Mouse (Mus musculus): ENCODE measurements around the gene Zc3h12a.

Zc3h12a gene

DNA sequence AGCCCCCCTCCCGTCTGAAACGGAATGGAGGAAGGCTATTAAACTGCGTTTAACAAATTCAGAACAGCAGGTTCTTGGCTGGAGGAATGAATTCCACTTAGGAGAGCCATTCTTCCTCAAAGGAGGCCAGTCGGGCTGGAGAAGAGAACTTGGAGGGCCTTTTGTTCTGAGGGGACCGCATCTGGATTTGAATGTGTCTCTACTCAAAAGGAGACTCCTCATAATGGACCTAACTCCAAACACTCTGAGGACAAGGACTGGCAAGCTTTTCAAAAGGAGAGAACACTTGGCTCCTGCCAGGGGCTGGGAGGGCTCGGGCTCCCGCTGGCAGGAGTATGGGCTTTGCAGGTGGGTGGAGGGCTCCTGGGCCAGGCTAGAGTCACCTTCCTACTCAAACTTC, 17.0 kb upstream of the Zc3h12a start:
- no peak for DNase-seq (ENCODE audit: low read depth, low spot score)

DNA sequence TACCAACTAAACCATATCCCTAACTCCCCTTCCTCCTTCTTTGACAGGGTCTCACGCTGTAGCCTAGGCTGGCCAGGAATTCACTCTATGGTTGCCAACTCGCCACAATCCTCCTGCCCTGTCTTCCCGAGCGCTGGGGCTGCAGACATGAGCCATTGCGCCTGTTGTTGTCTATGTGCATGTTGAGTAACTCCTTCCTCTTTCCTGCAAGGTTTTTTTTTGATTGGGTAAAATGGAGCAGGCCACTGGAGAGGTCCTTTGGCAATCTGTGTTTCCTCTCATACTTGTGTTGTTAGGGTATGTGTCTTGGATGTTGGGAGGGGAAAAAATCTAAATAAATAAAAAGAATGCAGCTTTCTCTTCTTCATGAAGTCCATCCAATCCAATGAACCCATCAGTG, 16.6 kb upstream of the Zc3h12a start:
- no peak for DNase-seq (ENCODE audit: low read depth, low spot score)

DNA sequence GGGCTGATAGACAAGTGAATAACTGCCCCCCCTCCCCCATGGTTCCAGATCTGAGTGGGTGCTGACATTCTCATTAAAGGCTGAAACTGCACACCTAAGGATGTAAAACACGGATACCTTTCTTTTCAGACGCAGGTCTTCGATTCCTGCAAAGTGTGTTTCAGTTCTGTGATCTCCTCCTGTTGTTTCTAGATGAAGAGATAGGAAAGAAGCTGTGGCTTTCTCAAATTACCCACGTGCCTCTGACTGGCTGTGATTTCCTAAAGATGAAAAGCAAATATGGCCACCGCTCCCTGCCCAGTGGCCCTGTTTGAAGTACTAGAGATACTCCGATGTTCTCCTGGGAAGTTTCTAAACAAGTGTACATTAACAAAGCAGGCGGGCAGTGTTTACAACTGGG, 10.7 kb upstream of the Zc3h12a start:
- DNase-seq (ENCODE audit: low read depth, low spot score), result no peak

DNA sequence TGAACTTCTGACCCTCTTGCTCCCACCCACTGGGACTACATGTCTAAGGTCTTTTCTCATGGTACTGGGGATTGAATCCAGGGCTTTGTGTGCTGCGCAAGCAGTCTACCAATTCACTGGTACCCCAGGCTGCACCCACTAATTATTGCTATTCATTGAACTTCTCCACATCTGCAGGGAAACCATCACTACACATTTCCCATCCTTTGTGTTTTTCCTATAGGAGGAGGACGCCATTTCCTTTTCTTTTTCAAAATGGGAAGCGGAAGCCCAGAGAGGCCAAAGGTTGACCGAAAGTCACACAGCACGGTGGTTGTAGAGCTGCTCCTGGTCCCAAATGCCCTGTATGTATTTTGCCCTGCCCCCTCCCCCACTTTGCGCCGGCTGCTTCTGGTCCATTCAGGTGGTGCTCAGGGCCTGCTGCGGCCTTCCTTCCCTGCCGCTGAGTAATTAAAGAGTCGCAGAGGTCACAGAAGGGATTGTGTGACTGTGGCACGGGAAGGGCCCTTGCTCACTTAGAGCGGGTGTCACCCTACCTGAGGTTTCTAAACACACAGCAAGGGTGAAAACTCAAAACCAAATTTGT, 8.8 kb upstream of the Zc3h12a start:
- DNase-seq (ENCODE audit: low read depth, low spot score), result no peak

GRCm38 (mm10) chr4:125135076-125135855, 7.6 kb upstream of the Zc3h12a start:
- no peak for DNase-seq (ENCODE audit: low read depth, low spot score)

DNA sequence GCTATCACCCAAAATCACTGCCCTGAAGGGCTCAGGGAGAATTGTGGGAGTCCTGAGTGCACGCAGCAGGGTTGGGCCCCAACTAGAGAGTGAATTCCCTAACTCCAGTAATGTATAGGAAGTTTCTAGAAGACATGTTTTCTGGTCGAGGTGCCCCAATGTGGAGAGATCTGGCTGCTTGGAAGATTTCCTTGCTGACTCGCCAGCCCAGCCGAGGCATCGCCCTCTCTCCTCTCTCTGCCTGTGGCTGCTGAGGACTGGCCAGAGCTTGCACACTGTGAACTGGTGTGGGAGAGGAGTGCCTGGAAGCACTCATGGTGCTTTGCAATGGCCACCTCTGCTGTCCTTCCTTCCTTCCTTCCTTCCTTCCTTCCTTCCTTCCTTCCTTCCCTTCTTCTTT, 7.0 kb upstream of the Zc3h12a start:
- no peak for DNase-seq (ENCODE audit: low read depth, low spot score)

DNA sequence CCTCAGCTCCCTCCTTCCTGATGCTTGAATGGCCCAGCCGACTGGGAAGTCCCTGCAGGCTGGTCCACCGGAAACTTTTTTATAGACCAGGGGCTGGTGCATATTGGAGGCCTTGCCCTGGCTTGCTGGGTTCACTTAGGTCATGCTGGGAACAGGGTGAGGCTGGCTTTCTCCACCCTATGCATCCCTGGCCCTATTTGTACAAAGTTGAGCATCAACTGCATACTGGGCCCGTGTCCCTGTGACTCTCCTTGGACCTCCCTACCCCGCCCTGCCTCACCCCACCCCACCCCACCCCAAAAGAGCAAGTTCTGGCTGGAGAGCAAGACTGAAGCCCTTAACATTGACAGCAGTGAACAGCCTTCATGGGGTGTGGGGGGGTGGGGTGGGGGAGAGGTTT, 6.6 kb upstream of the Zc3h12a start:
- no peak for DNase-seq (ENCODE audit: low read depth, low spot score)

- DNase-seq (ENCODE audit: low read depth, low spot score), result peak; percentile 28
These were observed 4.8 kb upstream of the Zc3h12a start for GRCm38 (mm10) chr4:125132394-125132793.

- DNase-seq (ENCODE audit: low read depth, low spot score), result no peak
These were observed 3.9 kb upstream of the Zc3h12a start for GRCm38 (mm10) chr4:125131493-125131892.

GRCm38 (mm10) chr4:125126761-125127160, 879 bp downstream of the Zc3h12a start:
- no peak for DNase-seq (ENCODE audit: low read depth, low spot score)

DNA sequence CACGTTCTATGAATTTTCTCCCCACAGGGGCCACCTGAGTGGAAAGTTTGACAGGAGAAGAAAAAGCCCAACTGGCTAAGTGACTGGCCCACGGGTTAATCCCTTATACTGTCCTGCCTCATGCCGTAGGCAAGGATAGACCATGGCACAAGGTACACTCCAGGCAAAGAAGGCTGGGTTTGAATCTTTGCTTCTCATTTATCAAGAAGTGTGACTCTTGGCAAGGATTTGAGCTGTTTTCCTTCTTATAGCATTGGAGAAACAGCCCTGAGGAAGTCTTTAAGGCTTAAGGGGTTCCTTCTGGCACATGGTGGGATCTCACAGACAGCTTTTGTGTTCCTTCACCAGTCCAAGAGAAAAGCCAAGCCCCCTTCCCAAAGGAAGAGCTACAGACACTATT, 1.5 kb downstream of the Zc3h12a start:
- DNase-seq (ENCODE audit: low read depth, low spot score), result no peak

DNA sequence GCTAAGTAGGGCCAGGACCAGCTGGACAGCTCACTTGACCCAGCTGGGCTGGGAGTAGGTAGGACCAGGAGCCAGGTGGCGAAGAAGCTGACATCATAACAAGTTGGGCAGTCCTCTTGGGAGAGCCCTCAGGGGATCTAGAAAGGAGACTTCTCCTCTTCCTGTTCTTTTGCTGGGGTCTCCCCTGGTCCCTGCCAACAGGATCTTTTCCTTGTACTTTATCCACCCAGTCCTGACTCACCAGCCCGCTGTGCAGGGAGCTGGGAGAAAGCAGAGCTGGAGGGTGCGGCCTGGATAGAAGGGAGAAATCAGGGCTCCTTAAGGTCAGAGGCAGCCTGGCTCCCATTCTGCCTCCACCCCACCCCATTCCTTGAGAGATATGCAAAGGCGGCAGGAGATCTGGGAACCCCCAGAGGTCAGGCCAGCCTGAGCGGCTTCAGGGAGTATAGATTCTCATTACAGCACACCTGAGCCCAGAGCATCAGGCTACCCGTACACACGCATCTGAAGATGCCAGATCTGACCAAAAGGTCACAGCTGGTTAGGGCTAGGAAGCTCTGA, 2.2 kb downstream of the Zc3h12a start:
- DNase-seq (ENCODE audit: low read depth, low spot score), result no peak

DNA sequence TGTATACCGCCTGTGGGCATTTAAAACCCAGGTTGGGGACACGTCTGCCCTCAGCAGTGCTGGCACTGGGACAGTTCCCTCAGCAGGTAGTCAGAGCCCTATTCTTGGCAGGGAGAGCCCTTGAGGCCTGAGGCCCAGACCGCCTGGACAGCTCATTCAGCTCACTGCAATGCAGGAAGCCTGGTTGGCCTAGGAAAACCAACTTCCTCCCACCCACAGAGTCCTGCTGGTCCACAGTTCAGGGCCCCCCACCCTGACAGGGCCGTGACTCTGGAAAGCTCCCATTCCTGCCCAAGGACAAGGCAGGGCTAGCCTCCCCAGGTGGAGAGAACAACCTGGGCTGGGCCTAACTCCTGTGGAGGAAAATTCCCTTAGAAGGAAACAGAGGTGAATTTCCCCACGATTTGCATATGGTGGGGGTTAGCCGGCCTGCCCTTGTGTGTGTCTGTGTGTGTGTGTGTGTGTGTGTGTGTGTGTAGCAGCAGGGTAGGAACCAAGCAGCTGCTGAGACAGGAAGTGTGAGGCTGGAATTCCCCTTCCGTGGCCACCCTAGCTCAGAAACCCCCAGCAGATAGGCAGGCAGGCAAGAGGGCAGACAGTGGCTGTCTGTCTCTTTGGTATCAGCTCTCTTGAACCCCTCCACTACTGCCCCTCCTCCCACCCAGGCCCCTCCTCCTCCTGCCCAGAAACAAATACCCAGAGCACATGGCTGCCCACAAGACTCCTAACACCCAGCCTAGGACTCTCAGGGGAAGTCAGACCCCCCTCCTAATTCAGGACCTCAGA, 3.0 kb downstream of the Zc3h12a start:
- DNase-seq (ENCODE audit: low read depth, low spot score), result no peak

DNA sequence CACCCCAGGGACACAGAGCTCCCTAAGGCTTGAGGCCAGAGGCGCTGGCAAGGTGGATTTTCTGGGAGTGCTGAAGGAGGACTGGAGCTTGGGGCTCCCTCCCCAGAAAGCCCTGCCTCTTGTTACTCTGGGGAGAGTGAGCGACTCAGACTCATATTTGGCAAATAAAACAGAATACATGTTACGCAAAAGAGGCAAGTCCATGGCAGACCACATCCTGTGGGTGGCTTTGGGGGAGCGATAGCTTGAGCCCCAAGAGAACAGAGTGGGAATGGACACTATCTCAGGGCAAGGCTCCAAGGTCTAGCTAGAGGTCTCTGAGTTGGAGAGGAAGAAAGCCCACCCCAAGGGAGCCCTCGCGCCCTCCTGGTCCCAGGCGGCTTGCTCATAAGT, 4.4 kb downstream of the Zc3h12a start:
- DNase-seq (ENCODE audit: low read depth, low spot score), result no peak

DNA sequence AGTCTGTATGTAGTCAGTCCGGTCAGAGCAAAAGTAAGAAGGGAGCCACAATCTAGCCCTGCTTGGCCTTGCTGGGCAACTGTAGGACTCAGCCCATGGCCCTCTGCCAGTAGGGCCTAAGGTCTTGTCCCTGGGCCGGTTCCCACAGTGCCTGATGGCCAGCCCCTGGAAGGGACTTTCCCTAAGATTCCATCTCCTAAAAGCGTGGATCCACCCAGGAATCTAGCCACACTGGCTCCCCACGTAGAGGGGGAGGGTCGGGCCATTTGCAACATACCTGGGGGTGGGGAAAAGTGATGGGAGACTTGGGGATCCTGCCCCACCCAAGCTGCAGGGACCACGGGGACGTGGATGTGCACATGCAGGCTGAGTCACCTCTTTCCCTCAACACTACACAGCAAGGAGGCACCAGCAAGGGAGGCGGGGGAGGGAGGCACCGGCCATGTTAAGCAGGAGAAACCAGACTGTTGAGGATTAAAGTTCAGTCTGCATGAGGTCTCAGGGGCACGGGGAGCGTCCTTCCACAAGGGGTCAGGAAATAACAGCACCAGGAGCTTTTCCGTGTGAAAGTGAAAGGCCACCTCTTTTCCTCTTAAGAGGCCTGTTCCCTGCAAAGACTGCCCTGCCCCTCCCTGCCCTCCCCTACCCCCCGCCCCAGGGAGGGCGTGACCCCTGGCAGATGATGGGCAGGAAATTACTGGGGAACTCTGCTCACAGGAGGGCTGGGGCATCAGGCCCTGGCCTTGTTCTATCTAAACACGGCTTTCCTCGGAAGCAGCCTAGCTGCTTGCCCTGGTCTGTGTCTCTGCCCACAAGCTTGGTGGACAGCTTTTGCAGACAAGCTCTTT, 5.0 kb downstream of the Zc3h12a start:
- DNase-seq (ENCODE audit: low read depth, low spot score), result no peak

DNA sequence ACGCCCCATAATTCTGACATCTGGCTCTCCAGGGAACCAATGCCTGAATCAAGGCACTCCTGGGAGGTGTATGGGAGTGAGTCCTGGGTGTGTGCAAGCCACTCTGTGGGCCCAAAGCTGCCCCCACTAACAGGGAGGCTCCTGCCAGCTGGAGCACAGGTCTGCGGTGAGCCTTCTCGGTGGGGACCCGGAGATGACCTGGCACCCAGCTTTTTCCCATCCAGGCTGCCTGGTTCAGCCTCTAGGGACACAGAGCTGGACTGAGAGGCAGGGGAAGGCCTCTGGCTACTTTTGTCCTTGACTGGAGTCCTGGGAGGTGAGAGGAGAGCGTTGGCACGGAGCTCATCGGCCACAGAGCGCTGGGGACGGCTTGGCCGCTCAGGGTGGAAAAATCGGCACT, 7.9 kb downstream of the Zc3h12a start:
- no peak for DNase-seq (ENCODE audit: low read depth, low spot score)

GRCm38 (mm10) chr4:125119070-125119469, 8.6 kb downstream of the Zc3h12a start:
- no peak for DNase-seq (ENCODE audit: low read depth, low spot score)

- no peak for DNase-seq (ENCODE audit: low read depth, low spot score)
These were observed 9.7 kb downstream of the Zc3h12a start for GRCm38 (mm10) chr4:125117902-125118320.

DNA sequence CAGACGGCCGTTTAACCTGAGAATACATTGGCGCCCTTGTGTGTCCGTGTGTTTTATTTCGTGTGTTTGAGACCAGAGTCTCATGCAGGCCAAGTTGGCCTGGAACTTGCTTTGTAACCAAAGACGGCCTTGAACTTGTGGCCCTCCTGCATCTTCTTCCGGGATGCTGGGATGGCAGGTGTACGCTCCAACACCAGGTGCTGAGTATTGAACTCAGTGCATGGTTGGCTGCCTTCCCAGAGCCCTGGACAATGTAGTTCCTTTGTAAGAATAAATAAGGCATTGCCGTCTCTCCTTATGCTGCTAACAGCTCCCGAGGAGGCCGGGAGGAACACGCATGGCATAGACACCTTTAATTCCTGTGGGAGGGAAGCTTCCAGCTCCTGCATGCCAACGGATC, 10.7 kb downstream of the Zc3h12a start:
- no peak for DNase-seq (ENCODE audit: low read depth, low spot score)

DNA sequence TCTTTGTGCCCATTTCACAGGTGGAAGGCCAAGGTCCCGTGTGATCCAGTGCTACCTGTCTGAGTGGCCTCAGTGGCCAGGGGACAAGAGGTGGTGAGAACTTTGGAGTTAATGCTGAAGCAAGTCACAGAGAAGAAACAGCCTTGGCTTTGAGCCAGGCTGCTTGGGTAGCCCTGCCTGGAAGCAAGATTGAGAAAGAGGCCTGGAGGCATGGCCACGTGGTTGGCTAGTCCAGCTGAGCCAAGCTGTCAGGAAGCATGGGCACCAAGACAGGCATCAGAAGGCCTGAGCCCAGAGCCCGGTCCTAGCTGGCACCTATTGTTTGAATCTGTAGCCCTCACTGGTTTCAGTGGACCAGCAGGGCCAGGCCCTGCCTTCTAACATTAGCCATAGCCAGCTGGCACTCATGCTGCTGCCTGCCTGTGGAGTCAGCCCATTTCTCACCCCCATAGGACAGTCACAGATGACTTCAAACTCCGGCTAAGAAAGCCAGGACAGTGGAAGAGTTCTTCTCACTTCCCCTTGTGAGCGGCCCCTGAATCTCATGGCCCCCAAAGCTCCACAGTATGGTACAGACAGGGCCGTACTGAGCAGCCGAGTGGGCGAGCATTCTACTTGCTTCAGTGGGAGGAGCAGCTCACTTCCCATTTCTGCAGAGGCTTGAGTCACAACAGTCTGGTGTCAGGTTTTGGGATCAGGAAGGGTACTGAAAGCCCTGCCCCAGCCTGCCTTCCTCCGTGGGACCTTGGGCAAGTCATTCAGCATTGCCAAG, 11.4 kb downstream of the Zc3h12a start:
- no peak for DNase-seq (ENCODE audit: low read depth, low spot score)

DNA sequence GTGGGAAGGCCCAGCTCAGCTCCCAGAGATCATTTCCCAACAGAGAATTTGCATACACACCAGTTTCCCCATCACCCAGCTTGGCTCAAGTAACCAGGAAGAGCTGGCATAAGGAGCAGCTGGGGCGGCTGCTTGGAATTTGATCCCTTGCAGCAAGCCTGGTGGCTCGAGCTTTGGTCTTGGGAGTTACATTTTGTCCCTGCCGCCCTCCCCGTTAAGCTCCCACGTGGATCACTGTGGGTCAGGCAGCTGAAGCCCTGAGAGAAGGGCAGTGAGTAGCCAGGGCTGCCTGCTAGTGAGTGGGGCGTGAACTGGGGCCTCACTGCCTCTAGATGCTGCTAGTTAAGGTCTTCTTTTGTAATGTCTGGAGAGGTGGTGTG, 11.9 kb downstream of the Zc3h12a start:
- DNase-seq (ENCODE audit: low read depth, low spot score), result no peak
